ENCODE assay signal across 28 mouse cellular contexts in the genomic region with DNA sequence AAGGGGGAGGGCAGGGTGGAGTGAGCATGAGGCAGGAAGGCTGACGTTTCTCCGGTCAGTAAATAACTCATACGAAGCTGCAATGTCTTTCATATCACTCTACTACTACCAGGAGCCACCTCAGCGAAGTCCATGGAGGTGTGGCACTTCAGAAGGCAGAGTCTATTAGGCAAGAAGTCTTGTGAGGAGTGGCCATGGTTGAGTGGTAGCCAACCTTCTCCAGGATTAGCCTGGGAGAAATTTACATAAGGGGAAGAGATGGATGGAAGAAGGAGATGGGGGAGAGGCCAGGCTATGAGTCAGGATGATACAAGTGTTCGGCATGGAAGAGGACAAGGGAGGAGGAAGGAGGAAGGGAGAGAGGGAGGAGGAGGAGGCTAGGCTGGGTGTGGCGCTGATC. TPM values are rescaled to one million over a fixed set of nuclear protein-coding genes. Genes with fewer than 3 reads are reported as not detected.
DNase-seq lines count a peak whose midpoint lies in the region; ATAC-seq and TF ChIP-seq lines count a peak whose summit lies in the region.
"Had no signal": no experiment of that assay in that cellular context is flagged by ENCODE, and none has a peak within 500 bp of the region (broad histone marks: within the 10 kb centered on the region; RNA-seq: fewer than 3 reads in every experiment).

No protein-coding gene starts in this region.

- 54% methylated on average over 6 of the region's 6 CpGs for WGBS in lung, postnatal 0 days

- no peak overlapping the region for H3ac ChIP-seq in myocyte (ENCODE audit: control insufficient read depth, insufficient read length)

- no peaks in the 10 kb centered on the region for H3K36me3 ChIP-seq in lung, postnatal 0 days (ENCODE audit: insufficient read depth, low read length)
- no peaks in the 10 kb centered on the region for H3K36me3 ChIP-seq in myocyte (ENCODE audit: control insufficient read depth, insufficient read depth)
- H3K36me3 ChIP-seq: embryonic facial prominence, embryonic 12.5 days; embryonic facial prominence, embryonic 15.5 days; forebrain, embryonic 12.5 days; forebrain, embryonic 15.5 days; G1E; heart, embryonic 12.5 days; heart, embryonic 15.5 days had no signal

- H3K4me3 ChIP-seq in lung, postnatal 0 days (ENCODE audit: low read depth, low read length) = no peak overlapping the region
- no peak overlapping the region for H3K4me3 ChIP-seq in myocyte
- H3K4me3 ChIP-seq: embryonic facial prominence, embryonic 12.5 days; embryonic facial prominence, embryonic 15.5 days; forebrain, embryonic 12.5 days; forebrain, embryonic 15.5 days; heart, embryonic 12.5 days; heart, embryonic 15.5 days had no signal

- no peak overlapping the region for H3K9ac ChIP-seq in lung, postnatal 0 days (replicated peaks; ENCODE audit: low read depth)
- H3K9ac ChIP-seq: embryonic facial prominence, embryonic 12.5 days; embryonic facial prominence, embryonic 15.5 days; forebrain, embryonic 12.5 days; forebrain, embryonic 15.5 days; heart, embryonic 12.5 days; heart, embryonic 15.5 days; hindbrain, embryonic 14.5 days had no signal

- TF ChIP-seq POLR2A in myocyte (IDR thresholded peaks at IDR 0.05; ENCODE audit: insufficient read length, low read depth) = no peak

- no peaks in the 10 kb centered on the region for H3K27me3 ChIP-seq in lung, postnatal 0 days (replicated peaks; ENCODE audit: insufficient read depth, low read length)
- peaks cover 6% of the 10 kb centered on the region for H3K27me3 ChIP-seq in Patski
- no peaks in the 10 kb centered on the region for H3K27me3 ChIP-seq in myocyte (ENCODE audit: control insufficient read depth, insufficient read depth, insufficient read length)
- H3K27me3 ChIP-seq: embryonic facial prominence, embryonic 12.5 days; embryonic facial prominence, embryonic 15.5 days; forebrain, embryonic 12.5 days; forebrain, embryonic 15.5 days; heart, embryonic 12.5 days; heart, embryonic 15.5 days had no signal

- no peaks in the 10 kb centered on the region for H3K9me3 ChIP-seq in lung, postnatal 0 days (ENCODE audit: low read length)
- H3K9me3 ChIP-seq: embryonic facial prominence, embryonic 12.5 days; embryonic facial prominence, embryonic 15.5 days; forebrain, embryonic 12.5 days; forebrain, embryonic 15.5 days; G1E; heart, embryonic 12.5 days; heart, embryonic 15.5 days had no signal

- intact Hi-C loops in heart, postnatal 10 days (cut with DNase I) = no loop called here

- no peaks in the 10 kb centered on the region for H3K79me2 ChIP-seq in myocyte (ENCODE audit: control insufficient read depth, insufficient read depth)

- CTCF ChIA-PET in Patski (lab: Charles Lee) = no interaction called here

- H3K4me2 ChIP-seq in lung, postnatal 0 days (replicated peaks; ENCODE audit: low read depth, low read length) = no peak overlapping the region
- peak overlapping the region; percentile 35 for H3K4me2 ChIP-seq in myocyte (ENCODE audit: low read depth)
- H3K4me2 ChIP-seq: embryonic facial prominence, embryonic 12.5 days; embryonic facial prominence, embryonic 15.5 days; forebrain, embryonic 12.5 days; forebrain, embryonic 15.5 days; heart, embryonic 12.5 days; heart, embryonic 15.5 days; hindbrain, embryonic 14.5 days had no signal

- peak; percentile 63 for DNase-seq in lung, postnatal 0 days (ENCODE audit: low spot score)
- DNase-seq in lung, postnatal 36 days = no peak
- peak; percentile 52 for DNase-seq in 3T3-L1 (ENCODE audit: low read depth, low spot score)
- no peak for DNase-seq in Patski (ENCODE audit: low read depth, low spot score)
- DNase-seq in kidney, adult 11 months = no peak
- no peak for DNase-seq in thymus, postnatal 25 days
- DNase-seq in heart, postnatal 10 days = no peak
- DNase-seq: adrenal gland, adult 8-10 months; adrenal gland, postnatal 25 days; cerebellum, adult 2 months; cerebellum, adult 9-11 months; cerebellum, postnatal 25 days; gastrocnemius, postnatal 25 days; heart, adult 18-20 months; heart, postnatal 14 days; heart, postnatal 4 days had no signal

- TF ChIP-seq EP300 in lung, postnatal 0 days (IDR thresholded peaks at IDR 0.05) = no peak

- POLR2A ChIA-PET in Patski (lab: Charles Lee) = interaction anchor here (0.6 to 0.9 kb wide), 2 partner anchors 17 to 100 kb away, joined by 3 to 4 read pairs; no protein-coding TSS in a partner anchor

- H3K4me1 ChIP-seq in lung, postnatal 0 days (ENCODE audit: insufficient read depth, low read depth, low read length) = no peaks in the 10 kb centered on the region; the same call in 1 of the 2 replicates
- H3K4me1 ChIP-seq: embryonic facial prominence, embryonic 12.5 days; embryonic facial prominence, embryonic 15.5 days; forebrain, embryonic 12.5 days; forebrain, embryonic 15.5 days had no signal

- no peak for TF ChIP-seq CTCF in lung, postnatal 0 days (IDR thresholded peaks at IDR 0.05)
- TF ChIP-seq CTCF in Patski (IDR thresholded peaks at IDR 0.05) = no peak

- in situ Hi-C loops in Patski (cut with MboI; ENCODE audit: low pct_unique_long_range_greater_than_20kb) = no loop called here

- no peak overlapping the region for H3K27ac ChIP-seq in lung, postnatal 0 days (ENCODE audit: low read length)
- H3K27ac ChIP-seq: embryonic facial prominence, embryonic 12.5 days; embryonic facial prominence, embryonic 15.5 days; forebrain, embryonic 12.5 days; forebrain, embryonic 15.5 days; heart, embryonic 15.5 days; hindbrain, embryonic 14.5 days; hindbrain, postnatal 0 days had no signal

- peak; percentile 47; the same call in 1 of the 2 replicates for ATAC-seq in lung, postnatal 0 days
- ATAC-seq in Patski = peak; percentile 31
- ATAC-seq: activated CD4-positive, CD25-positive, alpha-beta regulatory T cell, adult 4 months; forebrain, embryonic 15.5 days; hindbrain, postnatal 0 days; inflammation-experienced regulatory T-cells, adult 6 months had no signal

TF ChIP-seq in myocyte, 11 proteins besides CTCF, POLR2A, EP300 and RAD21:
- no peak for TF ChIP-seq TCF12 (IDR thresholded peaks at IDR 0.05; ENCODE audit: insufficient read depth, poor library complexity, severe bottlenecking)
- TF ChIP-seq MAX (IDR thresholded peaks at IDR 0.05; ENCODE audit: low read depth) = no peak
- no peak for TF ChIP-seq MYOG (IDR thresholded peaks at IDR 0.05; ENCODE audit: control insufficient read depth in 1 of 3, insufficient read depth in 1 of 3, insufficient read length in 2 of 3, low read depth in 2 of 3)
- TF ChIP-seq MYOD1 (IDR thresholded peaks at IDR 0.05; ENCODE audit: control insufficient read depth in 1 of 3, insufficient read length in 2 of 3, low read depth in 2 of 3) = no peak
- no peak for TF ChIP-seq USF1 (IDR thresholded peaks at IDR 0.05; ENCODE audit: low read depth)
- no peak for TF ChIP-seq POLR2AphosphoS2 (IDR thresholded peaks at IDR 0.05; ENCODE audit: insufficient read length, low read depth)
- no peak for TF ChIP-seq REST (IDR thresholded peaks at IDR 0.05; ENCODE audit: insufficient read depth, insufficient read length)
- no peak for TF ChIP-seq TCF3 (IDR thresholded peaks at IDR 0.05; ENCODE audit: insufficient read length, low read depth)
- TF ChIP-seq SRF (IDR thresholded peaks at IDR 0.05; ENCODE audit: control insufficient read depth, insufficient read length, low read depth) = no peak
- no peak for TF ChIP-seq CEBPB (IDR thresholded peaks at IDR 0.05; ENCODE audit: insufficient read depth, poor library complexity, severe bottlenecking)
- no peak for TF ChIP-seq E2F4 (IDR thresholded peaks at IDR 0.05; ENCODE audit: insufficient read depth)

RNA-seq across cellular contexts. Expression of gene Ppif, which starts 11.9 kb away (rescaled TPM):
- 11.2 and 13.8 TPM in 2 replicates for polyA plus RNA-seq in lung, postnatal 0 days (2015; fragmentation: Nextera tagmentation; extraction: Ambion mirVana)
- polyA plus RNA-seq in Patski (2021) (45.5 TPM), myocyte (2012; fragmentation: generic; extraction: Trizol) (14.1 TPM)
- 100 to 1,000 TPM; 248 to 271 TPM for total RNA-seq in heart, postnatal 10 days (2021)

Comparison
In these comparisons a context has a peak if more than half of its experiments do, and no peak if none do; other contexts are left out.
1. DNase-seq: peak in lung, postnatal 0 days (single experiment) and 3T3-L1 (single experiment); none in lung, postnatal 36 days (single experiment), Patski (single experiment), kidney, adult 11 months (single experiment), thymus, postnatal 25 days (single experiment) and heart, postnatal 10 days (0 of 2).